Mouse (Mus musculus): ENCODE data around the gene Galt. TPM values are rescaled to one million over a fixed set of nuclear protein-coding genes. Genes with fewer than 3 reads are reported as not detected.
"Not testable (repeated sequence)": the region's sequence is repeated elsewhere in the genome, so short reads cannot be mapped to it uniquely, and the experiment has no call there.

The Galt gene
- total RNA-seq, 2 experiments from 2014 or later: 32.1 to 45.6 TPM

GRCm38 (mm10) chr4:41775840-41776239 lies 20.8 kb downstream of the Galt start:
- not testable (repeated sequence) for DNase-seq

- DNase-seq: not testable (repeated sequence)
Observed at GRCm38 (mm10) chr4:41781271-41781670, 26.2 kb downstream of the Galt start.

- DNase-seq: not testable (repeated sequence)
Observed at GRCm38 (mm10) chr4:41781748-41782485, 26.9 kb downstream of the Galt start.

GRCm38 (mm10) chr4:41782711-41783110 lies 27.7 kb downstream of the Galt start:
- not testable (repeated sequence) for DNase-seq

- DNase-seq: not testable (repeated sequence)
Observed at GRCm38 (mm10) chr4:41783197-41783596, 28.2 kb downstream of the Galt start.

Other genes starting within 250 kb of the Galt start
- 1 to 10 TPM in 1 of 2 experiments, not detected in 1; 1.3 TPM for gene 1110017D15Rik, start 237.9 kb upstream of the Galt start, total RNA-seq (2021)
- gene Fam219a, start 185.7 kb upstream of the Galt start, total RNA-seq (2021): 10 to 100 TPM; 14.7 to 20.5 TPM
- gene Dnaic1, start 185.5 kb upstream of the Galt start, total RNA-seq (2021): not detected
- gene Enho, start 114.9 kb upstream of the Galt start, total RNA-seq (2021): 1 to 10 TPM; 2.8 to 3.5 TPM
- 10 to 100 TPM; 39.3 to 40.3 TPM for gene Cntfr, start 58.1 kb upstream of the Galt start, total RNA-seq (2021)
- gene Il11ra1, start 55.2 kb upstream of the Galt start, total RNA-seq (2021): 10 to 100 TPM; 79.1 to 85.0 TPM
- 10 to 100 TPM; 39.2 to 42.6 TPM for gene Rpp25l, start 41.7 kb upstream of the Galt start, total RNA-seq (2021)
- 100 to 1,000 TPM; 103 to 123 TPM for gene Dctn3, start 32.1 kb upstream of the Galt start, total RNA-seq (2021)
- not detected for gene Arid3c, start 24.1 kb upstream of the Galt start, total RNA-seq (2021)
- gene Sigmar1, start 929 bp downstream of the Galt start, total RNA-seq (2021): 10 to 100 TPM; 77.4 to 80.1 TPM
- 10 to 100 TPM; 33.9 to 46.8 TPM for gene Ccl27a, start 19.0 kb downstream of the Galt start, total RNA-seq (2021)
- not detected for gene Gm21541, start 148.4 kb downstream of the Galt start, total RNA-seq (2021)
- gene Gm20878, start 186.3 kb downstream of the Galt start, total RNA-seq (2021): 1 to 10 TPM; 2.9 to 3.3 TPM
- under 1 TPM; 0.89 to 0.99 TPM for gene Fam205a4, start 210.8 kb downstream of the Galt start, total RNA-seq (2021)

Data from adrenal gland, postnatal 36 days (tissue).